In the genomic region with DNA sequence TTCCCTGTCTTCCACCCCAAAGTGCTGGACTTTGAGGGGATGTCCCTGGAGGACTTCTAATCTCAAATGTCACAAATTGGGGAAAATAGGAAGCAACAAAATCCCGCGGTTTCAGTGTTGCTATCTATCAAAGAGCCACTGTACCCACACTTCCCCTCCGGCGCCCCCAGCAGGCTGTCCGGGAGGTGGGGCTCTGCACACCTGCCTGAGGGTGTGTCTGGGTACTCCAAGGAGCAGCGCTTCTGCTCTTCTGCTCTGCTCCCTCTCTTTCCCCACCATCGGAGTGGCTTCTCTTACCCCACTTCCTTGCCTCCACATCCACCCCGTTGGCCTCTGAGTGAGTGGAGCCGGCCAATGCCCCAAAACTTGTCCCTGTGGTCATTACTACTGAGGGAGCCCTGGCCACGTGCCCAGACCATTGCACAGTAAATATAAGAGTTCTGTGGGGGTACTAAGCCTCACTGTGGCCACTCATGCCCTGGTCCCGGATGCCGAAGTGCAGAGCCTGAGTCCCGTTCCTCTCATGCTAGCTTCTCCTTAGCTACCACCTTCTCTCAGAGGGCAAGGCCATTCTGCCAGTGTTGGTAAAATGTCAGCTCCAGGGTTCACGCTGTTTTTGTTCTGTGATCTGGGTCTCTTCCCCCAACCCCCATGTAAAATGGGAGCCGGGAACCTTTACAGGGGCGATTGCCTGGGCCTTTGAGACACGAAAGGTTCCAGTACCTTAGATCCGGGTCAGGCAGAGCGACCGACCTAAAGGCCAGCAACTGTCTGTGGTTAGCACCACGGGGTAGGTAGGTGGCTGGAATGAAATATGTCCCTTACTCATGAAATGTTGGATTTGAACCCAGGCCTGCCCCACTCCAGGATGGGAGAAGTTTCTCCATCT, we compare ENCODE assay signal across 8 mouse cellular contexts. TPM values are rescaled to one million over a fixed set of nuclear protein-coding genes. Genes with fewer than 3 reads are reported as not detected.
DNase-seq lines count a peak whose midpoint lies in the region; TF ChIP-seq lines count a peak whose summit lies in the region.

No protein-coding gene starts in this region.

- H3K27ac ChIP-seq in spleen, adult 2 months (ENCODE audit: insufficient read depth, low read length), result peak overlapping the region; percentile 78; the same call in 1 of the 2 replicates
- H3K27ac ChIP-seq in heart, embryonic 10.5 days, result peak overlapping the region; percentile 96
- H3K27ac ChIP-seq in midbrain, embryonic 10.5 days (replicated peaks), result 0 out of 2 replicates have a peak overlapping the region, but pooled peaks have one; percentile 25

- TF ChIP-seq CTCF in spleen, adult 2 months (IDR thresholded peaks at IDR 0.05; ENCODE audit: extremely low read depth, insufficient read depth, insufficient read length, insufficient replicate concordance), result no peak; the same call in 1 of the 2 replicates

- H3K4me3 ChIP-seq in spleen, adult 2 months (ENCODE audit: extremely low read depth, insufficient read depth, insufficient read length), result peak overlapping the region; percentile 55; the same call in 1 of the 2 replicates
- H3K4me3 ChIP-seq in heart, embryonic 10.5 days, result peak overlapping the region; percentile 76
- H3K4me3 ChIP-seq in midbrain, embryonic 10.5 days, result peak overlapping the region; percentile 63

- H3K4me1 ChIP-seq in spleen, adult 2 months (ENCODE audit: control insufficient read depth, insufficient read depth, insufficient read length), result peaks cover 8% of the 10 kb centered on the region
- peaks cover 83% of the 10 kb centered on the region for H3K4me1 ChIP-seq in heart, embryonic 10.5 days
- peaks cover 72% of the 10 kb centered on the region for H3K4me1 ChIP-seq in midbrain, embryonic 10.5 days

- no peaks in the 10 kb centered on the region for H3K9me3 ChIP-seq in heart, embryonic 10.5 days
- H3K9me3 ChIP-seq in midbrain, embryonic 10.5 days (replicated peaks), result no peaks in the 10 kb centered on the region

- H3K27me3 ChIP-seq in spleen, adult 2 months (ENCODE audit: control insufficient read depth, insufficient read depth, low read length), result peaks cover 19% of the 10 kb centered on the region
- H3K27me3 ChIP-seq in heart, embryonic 10.5 days (ENCODE audit: insufficient read depth, poor library complexity, severe bottlenecking), result peaks cover 40% of the 10 kb centered on the region
- peaks cover 71% of the 10 kb centered on the region for H3K27me3 ChIP-seq in midbrain, embryonic 10.5 days (ENCODE audit: low read depth, poor library complexity, severe bottlenecking)

- TF ChIP-seq POLR2A in spleen, adult 2 months (IDR thresholded peaks at IDR 0.05; ENCODE audit: low read depth, low read length), result no peak

- WGBS in spleen, adult 2 months, result 30% methylated on average over 21 of the region's 21 CpGs
- whole genome bisulfite sequencing in heart, embryonic 10.5 days, result 32% methylated on average over 21 of the region's 21 CpGs
- 43% methylated on average over 21 of the region's 21 CpGs for WGBS in midbrain, embryonic 10.5 days

- H3K36me3 ChIP-seq in spleen, adult 2 months (ENCODE audit: control insufficient read depth, insufficient read depth, low read length), result no peaks in the 10 kb centered on the region
- peaks cover 18% of the 10 kb centered on the region for H3K36me3 ChIP-seq in heart, embryonic 10.5 days
- H3K36me3 ChIP-seq in midbrain, embryonic 10.5 days, result no peaks in the 10 kb centered on the region

- DNase-seq in spleen, adult 2 months (ENCODE audit: low read depth in 1 of 2, low spot score in 2 of 2), result no peak
- DNase-seq in spleen, postnatal 36 days (ENCODE audit: low spot score in 2 of 2), result no peak
- DNase-seq in heart, embryonic 10.5 days (ENCODE audit: low spot score), result no peak
- peak; percentile 72 for DNase-seq in kidney, postnatal 10 days
- no peak for DNase-seq in midbrain, embryonic 10.5 days (ENCODE audit: low spot score)
- DNase-seq in c-Kit-positive CD71-positive TER-119-positive erythroid progenitor cells, embryonic 14.5 days (ENCODE audit: low spot score), result no peak
- no peak for DNase-seq in ovary, postnatal 14 days (ENCODE audit: low spot score)
- DNase-seq in layer of hippocampus, adult 9-11 months, result no peak

RNA-seq across cellular contexts. Expression of a gene that starts 1.4 kb away (rescaled TPM):
- polyA plus RNA-seq in spleen, adult 2 months (2012; rRNA removed), result 29.6 and 31.3 TPM in 2 replicates
- polyA plus RNA-seq in heart, embryonic 10.5 days (2016; fragmentation: Nextera tagmentation; extraction: Ambion mirVana), result 35.1 and 37.3 TPM in 2 replicates
- polyA plus RNA-seq in midbrain, embryonic 10.5 days (2016; fragmentation: Nextera tagmentation; extraction: Ambion mirVana), result 12.9 and 14.3 TPM in 2 replicates

RNA-seq across cellular contexts. Expression of a gene that starts 11.5 kb away (rescaled TPM):
- polyA plus RNA-seq in spleen, adult 2 months (2012; rRNA removed), result 0.32 and 0.73 TPM in 2 replicates
- polyA plus RNA-seq in heart, embryonic 10.5 days (2016; fragmentation: Nextera tagmentation; extraction: Ambion mirVana), result 2.2 TPM in 1 of 2 replicates, not detected in the other
- polyA plus RNA-seq in midbrain, embryonic 10.5 days (2016; fragmentation: Nextera tagmentation; extraction: Ambion mirVana), result not detected in 2 replicates

RNA-seq across cellular contexts. Expression of a gene that starts 33.2 kb away (rescaled TPM):
- 70.2 and 89.3 TPM in 2 replicates for polyA plus RNA-seq in spleen, adult 2 months (2012; rRNA removed)
- polyA plus RNA-seq in heart, embryonic 10.5 days (2016; fragmentation: Nextera tagmentation; extraction: Ambion mirVana), result 51.5 and 56.6 TPM in 2 replicates
- polyA plus RNA-seq in midbrain, embryonic 10.5 days (2016; fragmentation: Nextera tagmentation; extraction: Ambion mirVana), result 47.1 and 52.8 TPM in 2 replicates

RNA-seq across cellular contexts. Expression of a gene that starts 41.0 kb away (rescaled TPM):
- polyA plus RNA-seq in spleen, adult 2 months (2012; rRNA removed), result 6.4 and 7.4 TPM in 2 replicates
- polyA plus RNA-seq in heart, embryonic 10.5 days (2016; fragmentation: Nextera tagmentation; extraction: Ambion mirVana), result 3.5 and 4.0 TPM in 2 replicates
- 2.6 TPM in 2 replicates for polyA plus RNA-seq in midbrain, embryonic 10.5 days (2016; fragmentation: Nextera tagmentation; extraction: Ambion mirVana)

RNA-seq across cellular contexts. Expression of a gene that starts 55.6 kb away (rescaled TPM):
- 0.12 and 0.13 TPM in 2 replicates for polyA plus RNA-seq in spleen, adult 2 months (2012; rRNA removed)
- polyA plus RNA-seq in heart, embryonic 10.5 days (2016; fragmentation: Nextera tagmentation; extraction: Ambion mirVana), result 0.11 and 0.38 TPM in 2 replicates
- 0.12 TPM in 1 of 2 replicates, not detected in the other for polyA plus RNA-seq in midbrain, embryonic 10.5 days (2016; fragmentation: Nextera tagmentation; extraction: Ambion mirVana)

Comparison
In these comparisons a context has a peak if more than half of its experiments do, and no peak if none do; other contexts are left out.
1. H3K27ac ChIP-seq: peak in every context shown above with its lines; median percentile 96 in heart, embryonic 10.5 days; 78 in spleen, adult 2 months; 25 in midbrain, embryonic 10.5 days.